Mouse (Mus musculus) layer of hippocampus, postnatal 25 days (tissue): ENCODE data around the gene Tspan14. TPM values are rescaled to one million over a fixed set of nuclear protein-coding genes. Genes with fewer than 3 reads are reported as not detected.

ENCODE experiments used
- DNase-seq, 2 experiments: peaks; one replicate each; pipeline ENCODE4 v3.0.0; 2022; ENCODE audit warnings: mixed read lengths in 2 of 2, low spot score in 1 of 2; ENCODE audit errors: extremely low spot score in 1 of 2
- total RNA-seq, 2 experiments: library from RNA; stranded (reverse); gene quantifications; 2 replicates each; pipeline ENCODE4 v1.2.3; 2021

Gene Tspan14
- total RNA-seq, 2 experiments from 2014 or later = 40.9 to 41.0 TPM

DNA sequence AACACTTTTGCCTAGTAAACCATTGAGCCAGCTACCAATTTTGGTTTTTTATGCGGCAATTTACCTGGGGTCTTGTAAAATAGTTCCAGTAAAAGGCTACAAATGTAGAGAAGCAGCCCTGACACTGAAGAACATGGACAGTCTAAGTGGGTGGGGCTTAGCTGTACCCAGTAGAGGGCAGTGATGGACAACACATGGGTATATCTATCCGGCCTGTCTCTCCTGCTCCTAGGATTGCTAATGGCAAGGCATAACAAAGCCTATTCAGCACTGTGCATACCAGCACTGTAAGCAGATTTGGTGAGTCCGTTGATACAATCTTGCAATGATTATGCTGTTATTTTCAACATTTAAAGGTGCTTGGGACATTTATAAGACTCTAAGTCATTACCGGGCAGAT lies 12.4 kb upstream of the Tspan14 start:
- DNase-seq = no peak

DNA sequence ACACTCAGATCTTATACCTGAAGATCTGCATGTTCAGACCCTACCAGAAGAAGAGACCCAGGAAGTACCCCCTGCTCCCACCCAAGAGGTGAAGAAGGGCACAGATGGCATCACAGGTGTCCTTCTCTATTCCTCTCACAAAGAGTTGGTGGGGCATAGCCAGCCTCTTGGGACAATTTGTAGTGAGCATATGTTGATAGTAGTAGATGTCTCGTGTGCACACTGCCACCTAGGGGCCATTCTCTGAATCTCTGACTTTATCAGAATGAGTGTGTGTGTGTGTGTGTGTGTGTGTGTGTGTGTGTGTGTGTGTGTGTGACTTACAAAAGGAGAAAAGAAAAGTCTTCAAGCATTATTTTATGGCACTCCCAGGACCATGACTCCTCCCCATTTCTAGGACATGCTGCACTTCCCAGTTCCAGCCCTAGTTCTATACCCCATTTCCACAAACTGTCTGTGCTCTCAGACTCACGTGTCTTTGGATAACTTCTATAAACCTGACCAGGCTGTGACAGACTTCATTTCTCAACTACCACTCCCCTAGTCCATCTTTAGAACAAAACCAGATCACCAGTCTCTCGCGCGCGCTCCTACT lies 8.6 kb upstream of the Tspan14 start:
- DNase-seq = peak; percentile 55 to 71

DNA sequence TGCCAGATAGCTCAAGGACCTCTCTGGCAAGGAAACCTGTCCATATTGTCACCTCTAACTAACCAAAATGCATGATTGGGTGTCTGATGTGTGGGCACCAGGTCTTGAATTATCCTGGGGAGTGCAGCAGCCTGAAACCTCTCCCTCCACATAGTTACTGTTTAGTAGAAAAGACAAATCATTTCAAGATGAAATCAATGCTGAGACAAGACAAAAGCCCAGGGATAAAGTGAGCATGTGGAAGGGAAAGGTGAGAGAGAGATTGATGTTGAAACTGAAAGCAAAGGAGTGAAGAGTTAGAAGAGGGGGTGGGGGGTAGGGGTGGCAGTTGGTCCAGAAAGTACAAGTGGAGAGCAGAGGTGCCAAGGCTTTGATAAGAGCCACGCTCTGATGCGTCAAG lies 1.4 kb upstream of the Tspan14 start:
- DNase-seq = no peak

GRCm38 (mm10) chr14:40967598-40967900 lies 942 bp upstream of the Tspan14 start:
- no peak for DNase-seq

GRCm38 (mm10) chr14:40966862-40967597 lies 423 bp upstream of the Tspan14 start:
- DNase-seq = peak; percentile 86 to 89

DNA sequence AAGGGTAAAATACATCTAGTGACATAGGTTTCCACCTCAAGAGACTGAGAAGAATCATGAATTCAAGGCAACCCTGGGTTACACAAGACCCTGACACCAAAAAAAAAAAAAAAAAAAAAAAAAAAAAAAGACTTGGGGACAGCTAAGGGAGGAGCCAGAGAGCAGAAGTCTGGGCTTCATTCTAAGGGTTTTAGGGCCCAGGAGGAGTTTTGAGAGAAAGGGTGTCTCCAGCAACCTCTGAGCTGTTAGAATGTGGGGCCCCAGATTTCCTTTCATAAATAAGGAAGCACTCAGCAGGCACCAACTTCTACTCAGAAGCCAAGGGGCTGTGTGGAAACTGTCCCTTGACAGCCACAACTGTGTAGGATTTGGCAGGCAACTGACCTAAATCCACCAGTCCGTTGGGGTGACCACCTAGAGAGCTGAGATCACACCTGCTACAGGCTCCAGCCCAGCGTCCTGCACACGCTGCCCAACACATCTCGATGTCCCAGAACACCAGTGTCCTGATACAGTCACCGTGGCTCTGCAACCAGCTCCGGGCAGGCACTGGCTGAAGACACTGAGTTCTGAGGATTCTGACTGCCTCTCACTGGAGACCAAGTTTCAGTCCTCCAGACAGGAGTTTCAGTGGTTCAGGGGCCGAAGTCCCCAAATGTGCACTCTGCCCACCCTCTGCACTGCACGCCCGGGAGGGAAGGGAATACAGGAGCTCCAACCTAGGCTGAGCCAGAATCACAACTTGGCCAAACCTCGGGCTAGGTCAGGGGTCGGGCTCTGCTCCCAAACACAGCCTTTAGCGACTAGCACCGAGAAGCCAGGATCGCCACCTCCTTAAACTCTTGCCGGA lies 875 bp downstream of the Tspan14 start:
- DNase-seq = no peak

DNA sequence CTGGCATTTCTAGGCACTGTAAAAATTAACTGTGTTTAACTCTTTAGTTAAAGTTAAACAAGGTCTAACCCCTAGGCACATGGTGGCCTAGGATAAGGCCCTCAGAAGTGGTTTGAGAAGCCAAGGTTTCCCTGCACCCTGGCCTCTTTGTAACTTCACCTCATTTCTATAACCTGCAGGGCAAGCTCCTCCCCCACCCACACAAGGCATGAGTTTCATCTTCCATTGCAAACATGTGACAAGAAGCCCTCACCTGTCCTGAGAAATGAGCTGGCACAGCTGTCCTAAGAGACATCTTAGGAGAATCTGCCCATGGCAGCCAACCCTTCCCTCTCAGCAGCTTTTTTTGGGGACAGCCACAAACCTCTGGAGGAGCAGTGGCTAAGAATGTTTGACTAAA lies 1.7 kb downstream of the Tspan14 start:
- no peak for DNase-seq

DNA sequence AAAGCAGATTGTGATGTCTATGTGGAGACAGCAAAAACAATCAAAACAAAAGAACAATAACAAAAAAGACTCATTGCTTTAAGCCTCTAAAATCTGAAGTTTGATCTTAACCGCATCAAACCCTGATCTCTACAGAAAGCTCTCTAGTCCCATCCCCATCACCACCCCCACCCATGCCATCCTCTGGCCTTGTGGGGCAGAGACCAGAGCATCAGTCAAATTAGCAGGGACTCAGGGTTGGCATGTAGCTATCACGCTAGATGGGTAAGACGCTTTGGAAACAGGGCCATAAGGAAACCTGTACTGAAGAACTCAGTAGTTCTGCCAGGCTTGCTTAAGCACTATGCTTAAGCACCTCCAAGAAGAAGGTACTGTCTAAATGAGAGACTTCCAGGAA lies 2.4 kb downstream of the Tspan14 start:
- DNase-seq = no peak

DNA sequence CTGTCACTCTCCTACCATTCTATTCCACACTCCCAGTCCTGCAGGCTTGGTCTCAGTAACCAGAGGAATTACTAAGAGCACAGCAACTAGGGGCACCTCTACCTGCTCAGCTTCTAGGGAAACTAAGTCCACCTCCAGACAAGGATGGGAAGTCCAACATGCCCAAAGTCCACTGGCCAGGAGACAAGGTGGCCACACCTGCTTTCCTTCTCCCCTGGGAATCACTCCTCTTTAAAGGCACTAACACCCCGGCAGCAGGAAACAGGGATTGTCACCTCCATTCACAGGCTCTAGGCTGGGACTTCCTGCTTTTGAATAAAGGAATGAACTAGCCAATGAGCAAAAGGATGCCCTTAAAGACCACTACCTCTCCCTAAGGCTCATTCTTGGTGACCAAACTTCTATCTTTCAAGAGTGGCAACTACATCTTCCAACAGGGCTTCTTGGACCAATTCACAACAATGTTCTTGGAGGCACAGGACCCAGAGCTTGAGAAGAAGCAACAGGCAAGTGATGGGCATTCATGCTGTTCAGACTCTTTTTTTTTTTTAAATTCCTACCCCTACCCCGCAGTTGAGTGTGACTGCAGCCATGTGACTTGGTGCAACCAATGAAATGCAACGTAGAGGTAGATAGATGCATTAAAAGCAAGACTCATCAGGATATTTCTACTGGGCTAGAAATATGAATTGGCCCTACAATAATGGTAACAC lies 3.0 kb downstream of the Tspan14 start:
- no peak for DNase-seq

DNA sequence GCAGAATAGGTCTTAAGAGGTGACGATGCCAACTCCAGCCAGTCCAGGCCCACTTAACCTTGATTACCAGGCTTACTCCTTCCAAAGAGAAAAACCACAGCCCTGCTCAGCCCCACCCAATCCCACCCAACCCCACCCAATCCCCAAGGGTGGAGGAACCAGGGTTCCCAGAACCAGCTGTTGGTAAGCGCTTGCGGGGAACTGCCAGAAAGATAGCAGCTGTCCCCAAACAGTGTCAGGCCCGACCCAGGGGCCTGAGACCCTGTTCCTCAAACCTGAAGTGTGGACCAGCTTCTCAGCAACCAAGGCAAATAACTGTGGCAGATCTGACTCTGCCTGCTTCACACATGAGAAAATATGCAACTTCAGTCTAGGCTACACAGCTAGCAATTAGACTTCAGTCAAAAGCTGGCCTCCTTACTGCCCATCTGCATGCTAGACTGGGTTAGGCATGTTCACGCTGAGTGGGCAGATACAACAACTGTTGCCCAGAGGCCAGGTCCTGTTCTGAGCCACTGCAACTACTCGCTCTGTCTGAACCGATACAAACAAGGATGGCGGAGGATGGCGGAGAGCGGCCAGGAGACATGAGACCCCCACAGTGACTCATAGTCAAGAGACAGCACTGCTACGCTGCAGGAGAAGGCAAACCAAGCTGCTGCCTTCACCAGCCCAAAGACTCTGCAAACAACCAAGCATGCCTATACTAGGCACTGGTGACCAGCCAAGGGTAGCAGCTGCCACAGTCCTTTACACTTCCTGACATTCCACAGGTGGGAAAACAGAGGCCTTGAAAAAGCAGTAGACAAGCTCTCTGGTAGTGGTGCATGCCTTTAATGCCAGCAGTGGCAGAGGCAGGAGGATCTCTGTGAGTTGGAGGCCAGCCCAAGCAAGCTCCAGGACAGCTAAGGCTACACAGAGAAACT lies 4.0 kb downstream of the Tspan14 start:
- DNase-seq = no peak

- no peak for DNase-seq
Measured at GRCm38 (mm10) chr14:40960237-40960636, 6.4 kb downstream of the Tspan14 start.

DNA sequence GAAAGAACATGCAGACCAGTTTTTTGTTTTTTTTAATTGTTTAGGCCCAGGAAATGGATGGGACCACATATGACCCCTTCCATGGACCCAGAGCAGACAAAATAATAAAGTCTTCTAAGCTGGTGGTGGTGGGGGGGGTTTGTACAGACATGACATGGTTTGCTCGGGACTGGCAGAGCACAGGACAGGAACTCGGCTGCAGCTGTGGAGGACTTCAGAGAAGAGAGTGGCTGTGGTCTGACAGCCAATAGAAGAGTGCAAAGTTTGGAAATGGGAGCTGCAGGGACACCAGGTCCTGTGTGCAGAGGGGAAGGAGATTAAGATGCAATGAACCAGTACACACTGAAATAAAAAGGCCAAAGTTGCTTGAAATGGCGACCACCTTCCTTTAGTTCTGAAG lies 7.0 kb downstream of the Tspan14 start:
- no peak for DNase-seq

DNA sequence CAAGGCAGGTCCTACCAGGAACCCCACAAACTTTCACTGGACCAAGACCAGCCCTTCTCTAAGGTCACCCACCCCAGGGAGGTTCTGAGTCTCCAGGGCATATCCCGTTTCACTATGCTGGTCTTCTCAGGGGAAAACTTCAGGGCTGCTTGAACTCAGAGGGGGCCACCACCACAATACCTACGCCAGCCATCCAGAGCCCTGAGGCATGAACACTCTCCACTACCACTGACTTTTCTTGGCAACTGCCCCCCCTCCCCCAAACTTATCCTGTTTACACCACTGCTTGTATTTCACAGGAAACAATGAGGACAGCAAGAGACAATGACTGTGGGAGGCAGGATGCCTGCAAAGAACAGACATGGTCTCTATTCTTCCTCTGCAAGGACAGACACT lies 7.6 kb downstream of the Tspan14 start:
- no peak for DNase-seq

DNA sequence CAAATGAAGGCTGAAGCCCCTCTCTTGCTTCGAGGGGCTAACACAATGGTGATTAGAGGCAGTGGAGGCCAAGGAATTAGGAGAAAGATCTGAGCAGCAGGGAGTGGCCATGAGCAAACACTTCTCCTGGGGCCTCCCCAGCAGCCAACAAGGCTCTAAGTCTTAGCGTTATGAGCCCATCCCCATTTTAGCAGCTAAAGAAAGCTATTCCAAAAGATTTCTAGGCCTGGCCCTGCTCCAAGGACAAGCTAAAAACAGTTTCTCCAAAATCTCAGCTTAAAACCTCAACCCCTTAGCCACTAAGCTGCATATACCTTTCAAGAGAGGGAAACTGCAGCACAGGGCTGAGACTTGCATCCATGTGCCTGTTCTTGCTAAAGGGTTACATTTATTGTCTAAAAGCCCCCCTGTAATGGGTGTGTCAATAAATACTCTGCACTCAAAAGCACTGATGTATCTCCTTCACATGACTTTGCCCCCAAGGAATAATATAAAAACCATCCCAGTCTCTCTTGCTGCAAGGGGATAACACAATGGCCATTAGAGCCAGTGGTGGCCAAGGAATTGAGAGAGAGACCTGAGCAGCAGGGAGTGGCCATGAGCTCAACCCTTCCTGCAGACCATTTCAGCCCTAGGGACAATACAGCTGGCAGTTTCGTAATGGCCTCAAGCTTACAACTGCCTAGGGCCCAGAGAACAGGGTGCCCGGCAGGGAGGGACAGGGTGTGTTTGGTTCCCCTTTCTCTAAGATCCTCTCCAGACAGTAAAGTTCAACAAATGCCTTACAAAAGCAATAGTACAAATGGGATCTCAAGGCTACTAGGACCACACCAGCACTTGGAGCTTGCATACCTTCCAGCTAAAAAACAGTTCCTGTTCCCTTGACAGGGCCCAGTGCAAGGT lies 8.3 kb downstream of the Tspan14 start:
- peak in 1 of 2 experiments; percentile 53 for DNase-seq

GRCm38 (mm10) chr14:40957607-40958006 lies 9.0 kb downstream of the Tspan14 start:
- no peak for DNase-seq

DNA sequence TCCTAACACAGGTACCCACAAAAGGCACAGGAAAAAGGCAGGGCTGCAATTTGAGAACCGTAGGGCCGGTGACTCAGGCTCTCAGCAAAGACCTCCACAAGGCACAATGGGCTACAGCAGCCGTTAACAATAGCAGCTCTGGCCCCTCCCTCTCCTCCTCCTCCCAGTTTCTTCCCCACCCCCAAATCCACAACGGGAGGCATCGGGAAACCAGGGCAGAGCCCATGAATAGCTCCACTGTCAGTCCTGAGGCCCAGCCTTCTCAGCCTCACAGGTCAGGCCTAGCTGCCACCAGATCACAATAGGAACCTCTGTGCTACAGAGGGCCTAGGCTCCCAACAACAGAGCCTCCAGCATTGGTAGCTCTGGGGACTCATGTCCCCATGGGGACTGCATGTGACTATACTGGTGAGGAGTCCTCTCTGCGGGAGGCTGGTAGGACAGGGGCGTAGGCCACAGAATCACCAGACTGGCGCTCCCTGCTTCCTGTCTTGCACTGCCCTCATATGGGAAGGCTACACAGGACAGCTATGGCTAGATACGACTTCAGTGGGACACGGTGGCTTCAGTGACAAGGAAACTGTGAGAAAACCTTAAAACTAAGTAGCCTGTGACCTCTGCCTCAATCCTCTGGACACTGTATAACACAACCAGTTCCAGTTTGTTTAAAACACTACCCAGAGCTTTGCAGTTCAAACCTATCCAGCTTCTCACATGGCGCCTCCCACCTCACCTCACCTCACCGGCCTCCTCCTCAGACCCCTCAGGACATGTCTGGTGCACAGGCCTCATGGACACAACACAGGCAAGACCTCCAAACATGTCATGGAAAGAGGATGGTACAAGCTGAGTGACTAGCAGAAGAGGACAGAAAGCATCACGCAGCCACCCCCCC lies 10.1 kb downstream of the Tspan14 start:
- DNase-seq = peak; percentile 27 to 44

DNA sequence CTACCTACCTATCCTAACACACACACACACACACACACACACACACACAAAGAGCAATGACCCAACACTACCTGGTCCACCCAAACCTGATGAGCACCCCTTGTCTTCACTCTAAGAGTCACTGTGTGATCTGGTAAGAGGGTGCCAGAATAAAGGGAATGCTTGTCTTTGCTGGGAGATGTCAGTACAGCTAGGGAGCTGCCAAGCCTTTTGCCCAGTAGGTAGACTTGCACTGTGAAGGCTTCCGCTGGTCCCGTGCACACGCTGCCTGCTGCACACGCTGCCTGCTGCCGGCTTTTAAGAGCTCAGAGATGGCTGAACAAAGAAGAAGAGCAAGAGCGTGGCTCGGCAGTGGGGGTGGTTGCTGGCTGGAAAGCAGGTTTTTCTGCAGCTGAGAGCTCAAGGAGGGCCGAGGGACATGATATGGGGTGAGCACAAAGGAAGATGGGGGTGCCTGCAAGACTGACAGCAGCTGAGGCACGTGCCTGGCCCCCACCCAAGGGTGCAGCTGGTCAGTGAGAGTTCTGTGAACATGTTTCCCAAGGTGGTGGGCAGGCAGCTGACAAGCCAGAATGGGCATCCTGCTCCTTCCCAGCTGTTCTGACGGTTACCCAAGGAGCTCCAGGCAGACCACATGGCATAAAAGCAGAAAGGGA lies 10.9 kb downstream of the Tspan14 start:
- peak; percentile 52 to 56 for DNase-seq
